10 mouse cellular contexts compared by ENCODE assay signal in genomic region chr3:125678924-125679323, GRCm38 (mm10).
DNase-seq lines count a peak whose midpoint lies in the region; ATAC-seq lines count a peak whose summit lies in the region.
"Had no signal": no experiment of that assay in that cellular context is flagged by ENCODE, and none has a peak within 500 bp of the region (broad histone marks: within the 10 kb centered on the region; RNA-seq: fewer than 3 reads in every experiment).

No protein-coding gene starts in this region.

- H3K36me3 ChIP-seq in midbrain, embryonic 11.5 days (ENCODE audit: control insufficient read depth, insufficient read depth, low read length): no peaks in the 10 kb centered on the region
- no peaks in the 10 kb centered on the region for H3K36me3 ChIP-seq in midbrain, embryonic 10.5 days
- H3K36me3 ChIP-seq in limb, embryonic 13.5 days: no peaks in the 10 kb centered on the region

- DNase-seq in midbrain, embryonic 11.5 days (ENCODE audit: low spot score, missing footprints): peak; percentile 81
- no peak for DNase-seq in midbrain, embryonic 10.5 days (ENCODE audit: low spot score)
- DNase-seq in frontal cortex, postnatal 36 days (ENCODE audit: low spot score in 2 of 2): peak; percentile 6 to 27
- DNase-seq in right cerebral cortex, postnatal 36 days (ENCODE audit: low spot score in 2 of 2): peak; percentile 2 to 5
- no peak for DNase-seq in gastrocnemius, adult 8-10 months (ENCODE audit: low spot score in 2 of 2)
- DNase-seq in thymus, postnatal 25 days: no peak
- no peak for DNase-seq in ovary, postnatal 10 days (ENCODE audit: low spot score)
- DNase-seq: cerebellum, postnatal 36 days; liver had no signal

- H3K9me3 ChIP-seq in midbrain, embryonic 11.5 days (ENCODE audit: control insufficient read depth, low read length): no peaks in the 10 kb centered on the region
- no peaks in the 10 kb centered on the region for H3K9me3 ChIP-seq in midbrain, embryonic 10.5 days (replicated peaks)
- no peaks in the 10 kb centered on the region for H3K9me3 ChIP-seq in limb, embryonic 13.5 days

- H3K4me2 ChIP-seq in midbrain, embryonic 11.5 days: no peak overlapping the region
- H3K4me2 ChIP-seq in limb, embryonic 13.5 days (replicated peaks): peak overlapping the region; percentile 44

- no peaks in the 10 kb centered on the region for H3K27me3 ChIP-seq in midbrain, embryonic 11.5 days (ENCODE audit: control insufficient read depth, insufficient read depth, low read length)
- H3K27me3 ChIP-seq in midbrain, embryonic 10.5 days (ENCODE audit: low read depth, poor library complexity, severe bottlenecking): no peaks in the 10 kb centered on the region
- no peaks in the 10 kb centered on the region for H3K27me3 ChIP-seq in limb, embryonic 13.5 days

- WGBS in midbrain, embryonic 11.5 days: 79% methylated on average over 9 of the region's 9 CpGs
- 92% methylated on average over 9 of the region's 9 CpGs for WGBS in midbrain, embryonic 10.5 days
- WGBS in limb, embryonic 13.5 days: 48% methylated on average over 9 of the region's 9 CpGs

- no peak overlapping the region for H3K9ac ChIP-seq in midbrain, embryonic 11.5 days (ENCODE audit: low read length)
- H3K9ac ChIP-seq in limb, embryonic 13.5 days: no peak overlapping the region

- no peak overlapping the region for H3K27ac ChIP-seq in midbrain, embryonic 11.5 days (ENCODE audit: low read depth, low read length)
- no peak overlapping the region for H3K27ac ChIP-seq in midbrain, embryonic 10.5 days (replicated peaks)
- H3K27ac ChIP-seq in limb, embryonic 13.5 days: peak overlapping the region; percentile 34; the same call in 1 of the 2 replicates

- no peak overlapping the region for H3K4me3 ChIP-seq in midbrain, embryonic 11.5 days (ENCODE audit: low read depth, low read length)
- H3K4me3 ChIP-seq in midbrain, embryonic 10.5 days: no peak overlapping the region
- H3K4me3 ChIP-seq in limb, embryonic 13.5 days: peak overlapping the region; percentile 9; the same call in 1 of the 2 replicates

- H3K4me1 ChIP-seq in midbrain, embryonic 11.5 days (ENCODE audit: control insufficient read depth, insufficient read depth, low read length): no peaks in the 10 kb centered on the region
- H3K4me1 ChIP-seq in midbrain, embryonic 10.5 days: peaks cover 2% of the 10 kb centered on the region; the same call in 1 of the 2 replicates
- H3K4me1 ChIP-seq in limb, embryonic 13.5 days: 0 out of 2 replicates have a peak, but pooled peaks cover 4% of the 10 kb centered on the region

- no peak for ATAC-seq in midbrain, embryonic 11.5 days (ENCODE audit: low FRiP score)
- ATAC-seq in limb, embryonic 13.5 days (ENCODE audit: low FRiP score, low read depth): peak; percentile 75

Comparison
In these comparisons a context has a peak if more than half of its experiments do, and no peak if none do; other contexts are left out.
1. DNase-seq: peak in midbrain, embryonic 11.5 days (single experiment), frontal cortex, postnatal 36 days (2 of 2) and right cerebral cortex, postnatal 36 days (2 of 2); none in midbrain, embryonic 10.5 days (single experiment), gastrocnemius, adult 8-10 months (0 of 2), thymus, postnatal 25 days (single experiment) and ovary, postnatal 10 days (single experiment).